Mouse (Mus musculus): ENCODE results near the gene Morn1. TPM values are rescaled to one million over a fixed set of nuclear protein-coding genes. Genes with fewer than 3 reads are reported as not detected.

Morn1 gene
- total RNA-seq, 2 experiments from 2014 or later: 11.2 to 17.3 TPM

GRCm38 (mm10) chr4:155117396-155117978, 31.1 kb downstream of the Morn1 start:
- no peak for DNase-seq (ENCODE audit: extremely low spot score in 1 of 2, low spot score in 1 of 2)

GRCm38 (mm10) chr4:155118278-155118677, 31.9 kb downstream of the Morn1 start:
- DNase-seq (ENCODE audit: extremely low spot score in 1 of 2, low spot score in 1 of 2): no peak

- DNase-seq (ENCODE audit: extremely low spot score in 1 of 2, low spot score in 1 of 2): no peak
These were observed 33.7 kb downstream of the Morn1 start for GRCm38 (mm10) chr4:155120038-155120437.

DNA sequence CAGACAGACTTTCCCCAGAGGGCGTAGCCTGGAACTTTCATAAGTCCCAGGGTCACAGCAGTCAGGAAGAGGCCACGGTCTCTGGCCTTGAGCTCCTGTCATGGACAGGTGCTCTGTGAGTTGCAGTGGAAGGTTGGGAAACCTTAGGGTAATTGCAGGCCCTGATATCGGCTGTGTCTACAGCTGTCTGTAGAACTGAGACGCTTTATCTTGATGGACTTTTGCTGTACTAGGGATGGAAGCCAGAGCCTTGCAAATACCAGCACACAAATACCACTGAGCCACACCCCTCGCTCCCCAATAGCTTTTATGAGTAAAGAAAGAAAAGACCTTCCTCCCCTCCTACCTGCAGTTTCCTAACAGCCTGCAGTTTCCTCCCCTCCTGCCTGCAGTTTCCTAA, 34.2 kb downstream of the Morn1 start:
- no peak for DNase-seq (ENCODE audit: extremely low spot score in 1 of 2, low spot score in 1 of 2)

DNA sequence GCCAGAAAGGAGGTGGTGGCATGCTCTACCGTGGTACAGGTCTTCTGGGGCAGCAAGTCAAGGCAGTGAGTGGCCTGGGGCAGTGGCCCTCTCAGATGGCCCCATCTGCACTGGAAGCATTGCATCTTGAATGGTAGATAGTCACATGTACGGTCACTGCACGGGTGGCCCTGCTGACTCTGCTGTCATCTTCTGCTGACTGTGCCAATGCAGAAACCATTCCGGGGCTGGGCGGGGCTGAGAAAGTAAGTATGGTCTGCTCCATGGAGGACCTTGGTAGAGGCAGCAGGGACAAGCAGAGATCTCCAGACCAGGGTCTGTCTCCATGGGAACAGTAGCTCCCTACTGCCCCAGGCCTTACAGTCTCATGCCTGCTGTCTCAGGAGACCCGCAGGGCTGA, 34.8 kb downstream of the Morn1 start:
- no peak for DNase-seq (ENCODE audit: extremely low spot score in 1 of 2, low spot score in 1 of 2)

DNA sequence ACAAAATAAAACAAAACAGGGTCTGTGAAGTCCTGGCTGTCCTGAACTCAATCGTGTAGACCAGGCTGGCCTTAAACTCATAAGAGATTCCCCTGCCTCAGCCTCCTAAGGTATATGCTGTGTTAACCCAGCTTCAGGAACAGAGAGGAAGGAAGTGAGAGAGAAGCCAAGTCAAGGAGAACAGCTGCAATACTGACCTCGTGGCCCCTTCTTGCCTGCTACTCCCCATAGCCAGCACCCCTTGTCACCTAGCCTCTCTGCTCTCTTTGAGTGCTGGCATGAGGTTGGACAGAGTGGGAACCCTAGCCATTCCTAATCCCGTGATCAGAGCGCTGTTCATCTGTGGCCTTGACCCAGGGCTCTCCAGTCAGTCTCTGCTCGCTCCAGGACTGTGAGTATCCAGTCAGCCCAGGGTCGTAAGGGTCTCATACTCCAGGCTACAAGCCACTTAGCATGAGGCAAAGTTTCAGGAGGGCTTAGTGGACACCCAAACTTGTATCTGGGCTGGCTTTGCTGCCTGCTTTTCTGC, 35.6 kb downstream of the Morn1 start:
- DNase-seq (ENCODE audit: extremely low spot score in 1 of 2, low spot score in 1 of 2): no peak

DNA sequence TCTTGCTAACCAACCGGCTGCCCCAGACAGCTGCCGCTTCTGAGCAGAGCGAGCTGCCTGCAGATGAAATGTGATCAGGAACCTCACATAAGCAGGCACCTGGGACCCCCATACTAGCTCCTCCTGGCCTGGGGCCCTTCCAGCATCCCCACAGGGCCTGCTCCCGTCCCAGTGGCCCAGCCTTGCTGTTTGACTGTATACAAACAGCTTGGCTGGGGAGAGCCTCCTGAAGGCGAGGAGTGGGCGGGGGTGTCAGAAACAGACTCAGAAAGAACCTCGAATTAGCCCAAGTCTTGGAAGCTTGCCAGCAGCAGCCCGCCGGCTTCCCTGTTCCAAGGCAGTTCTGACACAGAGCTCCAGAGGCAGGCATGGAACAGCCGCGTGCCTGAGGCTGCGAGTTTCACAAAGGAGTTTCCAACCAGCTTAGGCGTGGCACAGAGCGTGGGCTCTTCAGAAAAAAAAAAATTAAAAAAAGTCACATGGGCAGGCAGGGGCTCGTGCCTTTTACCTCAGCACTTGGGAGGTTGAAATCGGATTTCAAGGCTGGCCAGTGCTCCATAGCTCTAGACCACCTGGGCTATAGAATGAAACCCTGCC, 36.2 kb downstream of the Morn1 start:
- peak; percentile 76 to 82 for DNase-seq (ENCODE audit: extremely low spot score in 1 of 2, low spot score in 1 of 2)

DNA sequence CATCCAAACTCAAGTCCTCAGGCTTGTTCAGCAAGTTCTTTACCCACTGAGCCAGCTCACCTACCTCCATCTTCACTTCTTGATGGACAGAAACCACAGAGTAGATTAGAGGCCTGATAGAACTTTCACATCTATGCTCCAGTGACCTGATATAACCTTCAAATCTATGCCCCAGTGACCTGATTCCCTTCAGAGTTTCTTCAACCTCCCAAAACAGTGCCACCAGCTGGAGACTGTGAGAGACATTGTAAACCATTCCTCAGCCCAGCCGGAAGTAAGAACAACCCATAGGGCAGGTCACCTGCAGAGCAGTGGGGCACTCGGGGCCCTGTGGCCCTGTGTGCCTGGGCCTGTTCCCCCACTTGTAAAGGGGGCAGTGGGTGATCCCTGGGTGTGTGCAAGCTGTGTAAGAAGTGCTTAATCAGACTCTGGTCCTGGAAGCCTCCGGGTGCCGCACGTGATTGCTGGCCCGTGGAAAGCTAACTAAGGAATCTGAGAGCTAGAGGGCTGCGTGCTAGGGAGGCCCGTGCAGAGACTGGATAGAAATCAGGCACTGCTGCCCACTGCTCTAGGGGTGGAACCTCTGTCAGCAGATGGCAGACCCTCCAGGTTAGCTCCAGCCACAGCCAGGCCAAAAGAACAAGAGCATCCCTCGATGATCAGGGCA, 37.6 kb downstream of the Morn1 start:
- no peak for DNase-seq (ENCODE audit: extremely low spot score in 1 of 2, low spot score in 1 of 2)

GRCm38 (mm10) chr4:155125310-155125709, 38.9 kb downstream of the Morn1 start:
- no peak for DNase-seq (ENCODE audit: extremely low spot score in 1 of 2, low spot score in 1 of 2)

DNA sequence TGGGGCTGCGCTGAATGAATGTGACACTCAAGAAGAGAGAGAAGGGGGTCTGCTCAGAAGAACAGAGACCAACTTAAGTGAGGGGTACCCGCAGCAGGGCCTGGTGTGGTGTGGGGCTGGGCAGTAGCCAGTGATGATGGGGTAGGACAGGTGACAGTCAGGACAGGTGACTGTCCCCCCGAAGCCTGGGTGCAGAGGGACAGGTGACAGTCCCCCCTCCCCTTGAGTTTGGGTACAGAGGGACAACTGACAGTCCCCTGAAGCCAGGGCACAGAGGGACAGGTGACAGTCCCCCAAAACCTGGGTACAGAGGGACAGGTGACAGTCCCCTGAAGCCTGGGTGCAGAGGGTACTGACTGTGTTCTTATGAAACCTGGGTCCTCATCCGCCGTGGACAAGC, 39.8 kb downstream of the Morn1 start:
- DNase-seq (ENCODE audit: extremely low spot score in 1 of 2, low spot score in 1 of 2): no peak

DNA sequence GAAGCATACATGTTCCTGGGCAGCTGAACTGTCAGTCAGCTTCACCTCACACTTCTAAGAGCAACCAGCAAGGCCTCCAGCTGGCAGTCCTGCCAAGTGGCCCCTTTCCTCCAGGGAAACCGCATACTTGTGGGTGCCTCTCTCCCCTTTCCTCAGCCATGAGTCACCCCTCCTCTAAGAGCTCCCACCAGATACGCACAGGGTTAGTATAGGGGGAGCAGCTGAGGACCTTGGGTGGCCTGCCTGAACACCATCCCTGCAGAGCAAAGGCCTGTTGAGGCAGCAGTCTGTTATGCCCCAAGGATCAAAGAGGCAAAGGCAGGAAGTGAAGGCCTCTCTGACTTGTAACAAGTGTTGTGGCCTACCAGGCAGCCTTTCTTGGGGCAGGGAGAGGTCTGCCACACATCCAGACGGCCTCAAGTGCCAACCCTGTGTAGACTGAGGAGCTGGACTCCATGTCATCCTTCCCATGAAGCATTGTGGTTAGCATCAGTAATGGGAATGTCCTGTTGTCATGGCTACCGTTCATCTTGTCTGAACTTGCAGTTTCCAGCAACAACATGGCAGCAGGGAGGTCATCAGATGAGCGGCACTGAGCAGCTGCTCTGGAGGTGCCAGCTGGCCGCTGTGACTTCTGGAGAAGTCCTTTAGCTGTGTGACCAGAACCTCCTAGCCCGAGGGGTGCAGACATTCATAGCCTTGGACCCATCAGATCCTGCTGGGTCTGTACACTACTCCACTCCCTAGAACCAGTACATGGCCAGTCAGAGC, 40.4 kb downstream of the Morn1 start:
- DNase-seq (ENCODE audit: extremely low spot score in 1 of 2, low spot score in 1 of 2): no peak

GRCm38 (mm10) chr4:155128411-155128810, 42.0 kb downstream of the Morn1 start:
- no peak for DNase-seq (ENCODE audit: extremely low spot score in 1 of 2, low spot score in 1 of 2)

- peak in 1 of 2 experiments; percentile 26 for DNase-seq (ENCODE audit: extremely low spot score in 1 of 2, low spot score in 1 of 2)
These were observed 42.9 kb downstream of the Morn1 start for GRCm38 (mm10) chr4:155129132-155129917.

- DNase-seq (ENCODE audit: extremely low spot score in 1 of 2, low spot score in 1 of 2): peak; percentile 69
These were observed 43.6 kb downstream of the Morn1 start for GRCm38 (mm10) chr4:155129996-155130395.

DNA sequence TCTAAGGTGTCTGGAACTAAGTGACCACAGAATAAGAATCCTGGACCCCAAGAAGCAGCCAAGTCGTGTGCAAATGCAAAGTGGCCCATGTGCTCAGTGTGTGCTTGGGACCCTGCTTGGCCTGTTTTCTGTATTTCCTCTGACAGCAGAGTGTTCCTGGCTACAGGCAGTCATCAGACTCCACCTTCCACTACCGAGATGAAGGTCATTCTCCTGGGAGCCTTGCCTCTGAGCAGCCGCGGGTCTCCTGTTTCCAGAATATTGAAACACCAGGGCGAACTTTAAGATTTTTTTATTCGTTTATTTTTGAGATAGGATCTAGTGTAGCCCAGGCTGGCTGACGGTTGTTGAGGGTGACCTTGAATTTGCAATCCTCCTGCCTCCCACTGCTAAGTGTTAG, 44.2 kb downstream of the Morn1 start:
- no peak for DNase-seq (ENCODE audit: extremely low spot score in 1 of 2, low spot score in 1 of 2)

DNA sequence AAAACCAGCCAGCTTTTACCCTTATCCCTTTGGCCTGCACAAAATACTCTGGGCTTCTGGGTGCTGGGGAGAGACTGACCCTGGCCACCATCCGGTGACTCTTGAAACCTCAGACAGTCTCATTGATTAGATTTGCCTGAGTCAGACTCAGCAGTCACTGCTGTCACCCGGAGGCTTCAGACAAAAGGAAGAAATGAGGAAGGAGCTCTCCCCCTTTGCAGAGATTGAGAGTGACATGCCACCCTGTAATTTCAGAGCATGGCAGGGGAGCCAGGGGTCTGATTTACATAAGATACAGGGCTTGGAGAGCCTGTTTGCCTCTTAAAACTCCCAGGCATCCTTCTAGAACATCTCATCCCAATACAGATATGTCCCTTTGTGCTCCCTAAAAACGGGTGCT, 46.8 kb downstream of the Morn1 start:
- no peak for DNase-seq (ENCODE audit: extremely low spot score in 1 of 2, low spot score in 1 of 2)

- DNase-seq (ENCODE audit: extremely low spot score in 1 of 2, low spot score in 1 of 2): no peak
These were observed 47.5 kb downstream of the Morn1 start for GRCm38 (mm10) chr4:155133658-155134417.

GRCm38 (mm10) chr4:155134686-155135172, 48.4 kb downstream of the Morn1 start:
- DNase-seq (ENCODE audit: extremely low spot score in 1 of 2, low spot score in 1 of 2): no peak

DNA sequence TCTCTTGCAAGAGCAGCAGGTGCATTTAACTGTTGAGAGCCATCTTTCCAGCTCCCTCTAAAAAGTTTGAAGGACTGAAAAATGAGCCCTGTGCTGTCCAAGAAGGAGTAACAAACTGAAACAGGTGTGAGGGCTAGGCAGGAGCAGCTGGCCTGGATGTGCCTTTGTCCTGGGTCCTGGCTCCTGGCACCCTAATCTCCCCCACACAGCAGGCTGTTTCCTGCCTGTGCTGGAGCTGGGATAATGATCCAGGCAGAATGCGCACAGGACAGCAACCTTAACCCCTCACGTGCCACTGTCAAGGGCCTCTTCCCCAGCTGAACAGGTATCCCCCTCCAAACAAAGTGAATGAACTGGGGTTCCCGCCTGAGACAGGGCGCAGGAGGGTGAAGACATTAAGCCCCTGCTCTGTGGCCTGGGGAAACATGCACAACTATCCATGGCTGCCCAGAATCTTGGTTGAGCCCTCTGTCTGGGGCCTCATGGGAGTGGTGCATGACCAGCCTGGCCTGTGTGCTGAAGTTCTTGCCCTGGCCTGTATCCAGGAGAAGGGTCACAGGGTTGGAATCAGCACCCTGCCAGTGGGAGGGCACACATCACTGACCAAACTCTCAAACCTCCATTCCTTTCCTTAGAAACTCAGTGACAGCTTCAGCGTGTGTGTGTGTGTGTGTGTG, 49.7 kb downstream of the Morn1 start:
- no peak for DNase-seq (ENCODE audit: extremely low spot score in 1 of 2, low spot score in 1 of 2)

All from layer of hippocampus, postnatal 25 days (tissue).